Comparison of ENCODE assay signal across 22 mouse cellular contexts in genomic region chr2:30136458-30136857, GRCm38 (mm10). TPM values are rescaled to one million over a fixed set of nuclear protein-coding genes. Genes with fewer than 3 reads are reported as not detected.
DNase-seq lines count a peak whose midpoint lies in the region; ATAC-seq and TF ChIP-seq lines count a peak whose summit lies in the region.
"Had no signal": no experiment of that assay in that cellular context is flagged by ENCODE, and none has a peak within 500 bp of the region (broad histone marks: within the 10 kb centered on the region; RNA-seq: fewer than 3 reads in every experiment).

No protein-coding gene starts in this region.

- no peak for ATAC-seq in kidney, embryonic 16.5 days (ENCODE audit: low FRiP score, low TSS enrichment)
- ATAC-seq in heart, embryonic 12.5 days (ENCODE audit: insufficient number of reproducible peaks, low FRiP score) = no peak
- no peak for ATAC-seq in midbrain, embryonic 14.5 days (ENCODE audit: low FRiP score, low TSS enrichment)
- ATAC-seq: forebrain, embryonic 16.5 days had no signal

- H3K4me3 ChIP-seq in kidney, embryonic 16.5 days (ENCODE audit: low read length) = no peak overlapping the region
- H3K4me3 ChIP-seq in E14TG2a.4 (replicated peaks; ENCODE audit: low read length) = peak overlapping the region; percentile 96
- H3K4me3 ChIP-seq in heart, embryonic 12.5 days = no peak overlapping the region
- H3K4me3 ChIP-seq in midbrain, embryonic 14.5 days (replicated peaks; ENCODE audit: low read depth, low read length) = no peak overlapping the region
- H3K4me3 ChIP-seq: embryonic facial prominence, embryonic 13.5 days; forebrain, embryonic 12.5 days; heart, embryonic 10.5 days; heart, embryonic 15.5 days; hindbrain, embryonic 13.5 days had no signal

- 89% methylated on average over 10 of the region's 10 CpGs for WGBS in kidney, embryonic 16.5 days
- 81% methylated on average over 10 of the region's 10 CpGs for WGBS in heart, embryonic 12.5 days
- 95% methylated on average over 10 of the region's 10 CpGs for WGBS in midbrain, embryonic 14.5 days

- TF ChIP-seq CTCF in E14TG2a.4 (conservative IDR thresholded peaks at IDR 0.05; ENCODE audit: low read length) = no peak

- H3K4me2 ChIP-seq in kidney, embryonic 16.5 days (replicated peaks; ENCODE audit: low read depth, low read length) = no peak overlapping the region
- no peak overlapping the region for H3K4me2 ChIP-seq in heart, embryonic 12.5 days
- H3K4me2 ChIP-seq in midbrain, embryonic 14.5 days (ENCODE audit: low read length) = no peak overlapping the region
- H3K4me2 ChIP-seq: embryonic facial prominence, embryonic 13.5 days; forebrain, embryonic 12.5 days; heart, embryonic 15.5 days; hindbrain, embryonic 13.5 days had no signal

- no peaks in the 10 kb centered on the region for H3K9me3 ChIP-seq in kidney, embryonic 16.5 days (ENCODE audit: low read length)
- peaks cover 4% of the 10 kb centered on the region for H3K9me3 ChIP-seq in E14TG2a.4 (ENCODE audit: low read length)
- no peaks in the 10 kb centered on the region for H3K9me3 ChIP-seq in heart, embryonic 12.5 days (replicated peaks)
- no peaks in the 10 kb centered on the region for H3K9me3 ChIP-seq in midbrain, embryonic 14.5 days (ENCODE audit: control insufficient read depth, low read length)
- H3K9me3 ChIP-seq: embryonic facial prominence, embryonic 13.5 days; forebrain, embryonic 12.5 days; heart, embryonic 10.5 days; heart, embryonic 15.5 days; hindbrain, embryonic 13.5 days had no signal

- no peak overlapping the region for H3K9ac ChIP-seq in kidney, embryonic 16.5 days (replicated peaks; ENCODE audit: low read length)
- H3K9ac ChIP-seq in heart, embryonic 12.5 days = no peak overlapping the region
- no peak overlapping the region for H3K9ac ChIP-seq in midbrain, embryonic 14.5 days (replicated peaks; ENCODE audit: low read length)
- H3K9ac ChIP-seq: embryonic facial prominence, embryonic 13.5 days; forebrain, embryonic 12.5 days; heart, embryonic 15.5 days had no signal

- peaks cover 20% of the 10 kb centered on the region for H3K4me1 ChIP-seq in kidney, embryonic 16.5 days (ENCODE audit: insufficient read depth, low read length)
- peaks cover 79% of the 10 kb centered on the region for H3K4me1 ChIP-seq in E14TG2a.4 (replicated peaks; ENCODE audit: low read depth, low read length)
- H3K4me1 ChIP-seq in heart, embryonic 12.5 days (replicated peaks) = peaks cover 22% of the 10 kb centered on the region
- peaks cover 14% of the 10 kb centered on the region for H3K4me1 ChIP-seq in midbrain, embryonic 14.5 days (ENCODE audit: control insufficient read depth, insufficient read depth, low read length)

- peaks cover 27% of the 10 kb centered on the region for H3K36me3 ChIP-seq in kidney, embryonic 16.5 days (ENCODE audit: insufficient read depth, low read length)
- peaks cover 60% of the 10 kb centered on the region for H3K36me3 ChIP-seq in E14TG2a.4 (ENCODE audit: insufficient read depth, low read length)
- peaks cover 52% of the 10 kb centered on the region for H3K36me3 ChIP-seq in heart, embryonic 12.5 days
- H3K36me3 ChIP-seq in midbrain, embryonic 14.5 days (ENCODE audit: control insufficient read depth, insufficient read depth, low read length) = peaks cover 42% of the 10 kb centered on the region

- no peak overlapping the region for H3K27ac ChIP-seq in kidney, embryonic 16.5 days (ENCODE audit: low read length)
- no peak overlapping the region for H3K27ac ChIP-seq in heart, embryonic 12.5 days (ENCODE audit: poor library complexity, severe bottlenecking)
- no peak overlapping the region for H3K27ac ChIP-seq in midbrain, embryonic 14.5 days (replicated peaks; ENCODE audit: low read depth, low read length)
- H3K27ac ChIP-seq: embryonic facial prominence, embryonic 13.5 days; forebrain, embryonic 12.5 days; heart, embryonic 10.5 days; heart, embryonic 15.5 days; hindbrain, embryonic 13.5 days had no signal

- no peaks in the 10 kb centered on the region for H3K27me3 ChIP-seq in kidney, embryonic 16.5 days (ENCODE audit: insufficient read depth, low read length)
- no peaks in the 10 kb centered on the region for H3K27me3 ChIP-seq in E14TG2a.4 (ENCODE audit: insufficient read depth, low read length)
- H3K27me3 ChIP-seq in heart, embryonic 12.5 days (replicated peaks) = no peaks in the 10 kb centered on the region
- no peaks in the 10 kb centered on the region for H3K27me3 ChIP-seq in midbrain, embryonic 14.5 days (ENCODE audit: control insufficient read depth, insufficient read depth, low read length)
- H3K27me3 ChIP-seq: CH12.LX; embryonic facial prominence, embryonic 13.5 days; forebrain, embryonic 12.5 days; heart, embryonic 15.5 days; hindbrain, embryonic 13.5 days had no signal

- DNase-seq in kidney, adult 18-20 months = peak; percentile 49
- DNase-seq in kidney, postnatal 4 days = no peak
- DNase-seq in kidney, postnatal 25 days = peak; percentile 48 to 74
- DNase-seq in ES-CJ7 (ENCODE audit: low read depth, low spot score) = peak; percentile 32
- no peak for DNase-seq in midbrain, embryonic 14.5 days
- DNase-seq: adrenal gland, postnatal 10 days; cerebellum, adult 11 months; cerebellum, adult 8-10 months; cerebellum, postnatal 14 days; gastrocnemius, postnatal 10 days; heart, adult 18-20 months; heart, postnatal 14 days had no signal

RNA-seq across cellular contexts. Expression of gene Tbc1d13, which starts 2.9 kb away (rescaled TPM):
- polyA plus RNA-seq in kidney, embryonic 16.5 days (2015; fragmentation: Nextera tagmentation; extraction: Ambion mirVana) = 8.2 and 12.3 TPM in 2 replicates
- polyA plus RNA-seq in heart, embryonic 12.5 days (2016; fragmentation: Nextera tagmentation; extraction: Ambion mirVana) = 5.4 and 5.8 TPM in 2 replicates
- 17.7 and 20.4 TPM in 2 replicates for polyA plus RNA-seq in midbrain, embryonic 14.5 days (2014; fragmentation: Nextera tagmentation; extraction: Ambion mirVana)

RNA-seq across cellular contexts. Expression of gene Zer1, which starts 12.1 kb away (rescaled TPM):
- polyA plus RNA-seq in kidney, embryonic 16.5 days (2015; fragmentation: Nextera tagmentation; extraction: Ambion mirVana) = 5.6 and 8.0 TPM in 2 replicates
- polyA plus RNA-seq in heart, embryonic 12.5 days (2016; fragmentation: Nextera tagmentation; extraction: Ambion mirVana) = 5.7 and 6.1 TPM in 2 replicates
- 15.1 and 15.6 TPM in 2 replicates for polyA plus RNA-seq in midbrain, embryonic 14.5 days (2014; fragmentation: Nextera tagmentation; extraction: Ambion mirVana)

RNA-seq across cellular contexts. Expression of gene Endog, which starts 34.8 kb away (rescaled TPM):
- polyA plus RNA-seq in kidney, embryonic 16.5 days (2015; fragmentation: Nextera tagmentation; extraction: Ambion mirVana) = 22.0 and 22.8 TPM in 2 replicates
- polyA plus RNA-seq in heart, embryonic 12.5 days (2016; fragmentation: Nextera tagmentation; extraction: Ambion mirVana) = 37.0 and 39.7 TPM in 2 replicates
- 23.2 and 28.1 TPM in 2 replicates for polyA plus RNA-seq in midbrain, embryonic 14.5 days (2014; fragmentation: Nextera tagmentation; extraction: Ambion mirVana)

RNA-seq across cellular contexts. Expression of gene Spout1, which starts 41.8 kb away (rescaled TPM):
- 83.5 and 93.2 TPM in 2 replicates for polyA plus RNA-seq in kidney, embryonic 16.5 days (2015; fragmentation: Nextera tagmentation; extraction: Ambion mirVana)
- polyA plus RNA-seq in heart, embryonic 12.5 days (2016; fragmentation: Nextera tagmentation; extraction: Ambion mirVana) = 34.8 and 35.5 TPM in 2 replicates
- 52.8 and 54.8 TPM in 2 replicates for polyA plus RNA-seq in midbrain, embryonic 14.5 days (2014; fragmentation: Nextera tagmentation; extraction: Ambion mirVana)

RNA-seq across cellular contexts. Expression of gene Zdhhc12, which starts 43.0 kb away (rescaled TPM):
- 41.6 and 42.6 TPM in 2 replicates for polyA plus RNA-seq in kidney, embryonic 16.5 days (2015; fragmentation: Nextera tagmentation; extraction: Ambion mirVana)
- 49.8 and 50.4 TPM in 2 replicates for polyA plus RNA-seq in heart, embryonic 12.5 days (2016; fragmentation: Nextera tagmentation; extraction: Ambion mirVana)
- 17.6 and 18.7 TPM in 2 replicates for polyA plus RNA-seq in midbrain, embryonic 14.5 days (2014; fragmentation: Nextera tagmentation; extraction: Ambion mirVana)

Comparison
In these comparisons a context has a peak if more than half of its experiments do, and no peak if none do; other contexts are left out.
1. DNase-seq: peak in kidney, adult 18-20 months (single experiment), kidney, postnatal 25 days (2 of 2) and ES-CJ7 (single experiment); none in kidney, postnatal 4 days (0 of 2) and midbrain, embryonic 14.5 days (single experiment).